Mouse (Mus musculus): ENCODE data around the gene Syf2. TPM values are rescaled to one million over a fixed set of nuclear protein-coding genes. Genes with fewer than 3 reads are reported as not detected.
A peak's percentile ranks its signal among the peaks of the same experiment; 100 is the strongest.

The Syf2 gene
- polyA plus RNA-seq, 1 experiment from 2014 or later, result 85.0 TPM

DNA sequence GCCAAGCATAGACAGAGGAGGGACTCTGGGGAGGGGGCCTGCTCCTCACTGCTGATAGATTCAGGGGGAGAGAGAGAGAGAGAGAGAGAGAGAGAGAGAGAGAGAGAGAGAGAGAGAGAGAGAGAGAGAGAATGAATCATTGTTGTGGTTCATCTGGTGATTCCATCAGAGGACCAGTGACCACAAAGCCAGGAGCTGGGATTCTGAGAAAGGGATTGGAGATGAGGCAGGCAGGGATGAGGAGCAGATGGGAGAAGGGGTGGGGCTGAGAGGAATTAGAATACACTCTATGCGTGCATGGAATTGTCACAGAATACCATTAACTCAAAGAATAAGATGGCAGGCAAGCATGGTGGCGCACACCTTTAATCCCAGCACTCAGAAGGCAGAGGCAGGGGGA is 24.5 kb downstream of the Syf2 start:
- no peak overlapping the region for H3K27ac ChIP-seq
- H3K9ac ChIP-seq, result no peak overlapping the region
- no peak for ATAC-seq (ENCODE audit: low FRiP score, low read depth)
- no peaks in the 10 kb centered on the region for H3K9me3 ChIP-seq
- 83% methylated on average over 2 of the region's 2 CpGs for WGBS
- H3K27me3 ChIP-seq (replicated peaks), result 0 out of 2 replicates have a peak, but pooled peaks cover 11% of the 10 kb centered on the region
- H3K4me3 ChIP-seq, result no peak overlapping the region
- no peaks in the 10 kb centered on the region for H3K36me3 ChIP-seq
- H3K4me1 ChIP-seq, result no peaks in the 10 kb centered on the region
- no peak overlapping the region for H3K4me2 ChIP-seq (replicated peaks)

DNA sequence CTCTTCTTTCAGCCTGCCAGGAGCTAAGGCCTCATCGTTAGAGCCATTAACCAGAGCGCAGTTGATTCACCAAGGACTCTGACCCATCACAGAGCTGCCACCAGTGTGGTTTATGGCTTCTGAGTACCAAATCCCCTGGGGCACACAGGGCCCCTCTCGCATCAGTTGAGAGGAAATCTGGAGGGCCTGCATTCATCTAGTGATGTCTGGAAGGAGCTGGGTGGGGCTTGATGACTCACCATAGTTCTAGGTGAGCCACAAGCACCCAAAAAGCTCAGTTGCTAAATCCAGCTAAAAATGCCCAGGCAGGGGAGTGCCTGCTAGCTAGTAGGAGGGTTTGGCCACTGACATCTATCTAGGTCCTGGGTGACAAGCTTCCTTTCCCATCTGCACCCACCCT is 25.1 kb downstream of the Syf2 start:
- no peaks in the 10 kb centered on the region for H3K36me3 ChIP-seq
- ATAC-seq (ENCODE audit: low FRiP score, low read depth), result no peak

DNA sequence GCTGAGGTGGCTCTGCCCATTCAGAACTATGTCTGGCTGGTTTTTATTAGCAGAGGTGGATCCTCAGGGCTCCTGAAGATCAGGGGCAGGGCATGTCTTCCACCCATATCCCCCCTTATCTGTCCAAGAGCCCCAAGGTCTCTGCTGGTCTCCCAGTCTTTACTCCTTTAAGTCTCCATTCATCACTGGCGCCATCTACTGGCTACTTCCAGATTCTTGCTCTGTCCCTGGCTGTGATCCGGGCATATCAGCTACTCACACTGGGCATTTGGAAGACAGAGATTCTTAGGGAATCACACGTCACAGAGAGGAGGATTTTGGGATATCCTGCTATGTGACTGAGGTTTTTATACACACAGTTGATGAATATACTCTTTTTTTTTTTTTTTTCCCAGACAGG is 25.6 kb downstream of the Syf2 start:
- 25% methylated on average over 3 of the region's 3 CpGs for WGBS
- no peaks in the 10 kb centered on the region for H3K36me3 ChIP-seq
- no peak overlapping the region for H3K27ac ChIP-seq
- H3K4me1 ChIP-seq, result no peaks in the 10 kb centered on the region
- H3K4me3 ChIP-seq, result no peak overlapping the region
- H3K9ac ChIP-seq, result no peak overlapping the region
- H3K9me3 ChIP-seq, result no peaks in the 10 kb centered on the region
- H3K4me2 ChIP-seq (replicated peaks), result no peak overlapping the region
- 0 out of 2 replicates have a peak, but pooled peaks cover 11% of the 10 kb centered on the region for H3K27me3 ChIP-seq (replicated peaks)
- ATAC-seq (ENCODE audit: low FRiP score, low read depth), result no peak

More for the DNA sequence above, 25.1 kb downstream of the Syf2 start:
- Histone ChIP-seq H3K27me3 (replicated peaks) (0 out of 2 replicates have a peak, but pooled peaks cover 11% of the 10 kb centered on the region), H3K9me3 (no peaks in the 10 kb centered on the region), H3K4me2 (replicated peaks) (no peak overlapping the region), H3K4me1 (no peaks in the 10 kb centered on the region), H3K4me3 (no peak overlapping the region), H3K9ac (no peak overlapping the region), H3K27ac (no peak overlapping the region)
- 39% methylated on average over 3 of the region's 3 CpGs for WGBS

DNA sequence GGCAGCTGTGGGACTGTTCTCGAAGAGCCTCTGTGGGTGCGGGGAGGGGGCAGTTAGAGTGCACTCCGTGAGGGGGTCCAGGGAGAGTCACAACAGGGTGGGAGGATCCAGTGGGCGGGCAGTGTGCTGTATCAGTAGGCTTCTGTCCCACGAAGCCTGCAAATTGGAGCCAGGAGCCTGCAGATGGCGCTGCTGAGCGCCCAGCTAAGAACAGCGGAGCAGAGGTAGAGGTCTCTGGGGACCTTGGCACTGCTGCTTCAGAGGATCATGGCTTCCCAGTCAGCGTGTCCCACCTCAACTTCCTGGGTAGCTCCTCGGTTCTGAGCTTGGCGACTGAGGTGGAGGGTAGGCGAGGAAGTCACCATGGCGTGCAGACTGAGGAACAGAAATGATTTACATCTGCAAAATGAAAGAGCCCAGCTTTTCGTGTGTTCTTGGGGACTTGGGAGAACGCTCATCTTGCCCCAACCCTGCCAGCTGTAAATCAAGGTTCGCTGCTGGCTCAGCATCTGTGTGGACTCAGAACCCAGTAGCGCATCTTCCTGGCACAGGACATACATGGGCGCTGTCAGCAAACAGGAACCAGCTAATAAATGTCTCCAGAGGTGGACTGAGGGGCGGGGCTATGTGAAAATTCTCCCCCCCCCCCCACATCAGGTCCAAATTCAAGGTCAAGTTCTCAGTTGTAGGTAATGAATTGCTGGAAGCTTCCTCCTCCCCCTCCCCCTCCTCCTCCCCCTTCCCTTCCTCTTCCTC is 32.5 kb downstream of the Syf2 start:
- 0 out of 2 replicates have a peak, but pooled peaks cover 2% of the 10 kb centered on the region for H3K4me1 ChIP-seq
- no peaks in the 10 kb centered on the region for H3K36me3 ChIP-seq
- no peak overlapping the region for H3K9ac ChIP-seq
- ATAC-seq (ENCODE audit: low FRiP score, low read depth), result no peak
- H3K4me2 ChIP-seq (replicated peaks), result 0 out of 2 replicates have a peak overlapping the region, but pooled peaks have one; percentile 35
- H3K4me3 ChIP-seq, result no peak overlapping the region
- H3K27me3 ChIP-seq (replicated peaks), result 0 out of 2 replicates have a peak, but pooled peaks cover 5% of the 10 kb centered on the region
- no peak overlapping the region for H3K27ac ChIP-seq
- H3K9me3 ChIP-seq, result no peaks in the 10 kb centered on the region
- 29% methylated on average over 19 of the region's 19 CpGs for WGBS

DNA sequence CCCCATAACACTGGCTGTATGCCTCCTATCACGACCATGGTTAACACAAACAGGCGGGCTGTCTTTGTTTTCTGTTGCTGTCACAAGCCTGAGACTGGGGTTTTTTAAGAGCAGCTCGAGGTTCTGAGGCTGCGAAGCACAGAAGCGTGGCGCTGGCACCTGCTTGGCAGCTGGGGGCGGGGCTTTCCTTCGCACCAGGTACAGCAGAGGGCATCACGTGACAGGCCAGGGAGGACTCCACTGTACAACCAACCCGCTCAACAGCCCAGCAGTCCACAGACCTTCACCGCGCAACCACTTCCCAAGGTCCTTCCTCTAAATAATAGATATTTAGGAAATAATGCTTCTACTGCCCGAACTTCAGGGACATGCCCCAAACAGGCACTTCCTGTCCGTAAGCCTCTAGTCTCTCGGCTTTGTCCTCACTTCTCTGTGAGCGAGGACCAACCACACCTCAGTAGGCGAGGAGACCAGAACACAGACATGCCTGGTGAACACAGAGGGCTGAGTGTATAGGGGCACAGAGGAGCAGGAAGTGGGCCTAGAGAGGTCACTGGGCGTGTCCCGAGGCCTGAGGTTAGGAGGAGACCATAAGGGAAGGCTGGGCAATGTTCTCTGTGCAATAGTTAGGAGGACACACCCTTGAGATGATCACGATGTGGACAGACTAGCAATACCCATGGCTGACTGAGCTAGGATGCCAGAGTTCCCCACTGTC is 37.3 kb downstream of the Syf2 start:
- Histone ChIP-seq H3K9ac (no peak overlapping the region), H3K4me3 (no peak overlapping the region), H3K27me3 (replicated peaks) (0 out of 2 replicates have a peak, but pooled peaks cover under 1% of the 10 kb centered on the region), H3K4me1 (0 out of 2 replicates have a peak, but pooled peaks cover 1% of the 10 kb centered on the region), H3K9me3 (no peaks in the 10 kb centered on the region), H3K36me3 (no peaks in the 10 kb centered on the region), H3K27ac (no peak overlapping the region), H3K4me2 (replicated peaks) (no peak overlapping the region)
- WGBS, result 82% methylated on average over 20 of the region's 20 CpGs
- ATAC-seq (ENCODE audit: low FRiP score, low read depth), result no peak

DNA sequence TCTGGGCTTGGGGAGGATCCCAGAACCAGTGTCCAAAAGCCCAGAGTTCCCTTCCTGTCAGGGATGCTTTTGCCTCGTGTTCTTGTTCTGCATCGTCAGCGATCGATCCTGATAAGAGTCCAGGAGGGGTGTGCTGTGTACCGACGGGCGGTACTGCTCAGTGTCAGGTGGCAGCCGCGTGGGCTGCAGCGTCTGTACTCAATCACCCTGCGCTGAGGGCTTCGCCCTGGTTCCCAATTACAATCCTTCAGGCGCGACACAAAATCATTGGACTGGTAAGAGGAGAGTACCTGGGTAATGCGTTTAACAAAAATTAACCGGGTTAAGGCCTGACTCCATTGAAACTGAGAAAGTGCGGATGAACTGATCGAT is 37.9 kb downstream of the Syf2 start:
- no peaks in the 10 kb centered on the region for H3K9me3 ChIP-seq
- 88% methylated on average over 18 of the region's 18 CpGs for WGBS
- H3K36me3 ChIP-seq, result no peaks in the 10 kb centered on the region
- H3K4me2 ChIP-seq (replicated peaks), result no peak overlapping the region
- no peaks in the 10 kb centered on the region for H3K27me3 ChIP-seq (replicated peaks)
- no peak for ATAC-seq (ENCODE audit: low FRiP score, low read depth)
- no peaks in the 10 kb centered on the region for H3K4me1 ChIP-seq
- H3K4me3 ChIP-seq, result no peak overlapping the region
- H3K9ac ChIP-seq, result no peak overlapping the region
- H3K27ac ChIP-seq, result no peak overlapping the region

DNA sequence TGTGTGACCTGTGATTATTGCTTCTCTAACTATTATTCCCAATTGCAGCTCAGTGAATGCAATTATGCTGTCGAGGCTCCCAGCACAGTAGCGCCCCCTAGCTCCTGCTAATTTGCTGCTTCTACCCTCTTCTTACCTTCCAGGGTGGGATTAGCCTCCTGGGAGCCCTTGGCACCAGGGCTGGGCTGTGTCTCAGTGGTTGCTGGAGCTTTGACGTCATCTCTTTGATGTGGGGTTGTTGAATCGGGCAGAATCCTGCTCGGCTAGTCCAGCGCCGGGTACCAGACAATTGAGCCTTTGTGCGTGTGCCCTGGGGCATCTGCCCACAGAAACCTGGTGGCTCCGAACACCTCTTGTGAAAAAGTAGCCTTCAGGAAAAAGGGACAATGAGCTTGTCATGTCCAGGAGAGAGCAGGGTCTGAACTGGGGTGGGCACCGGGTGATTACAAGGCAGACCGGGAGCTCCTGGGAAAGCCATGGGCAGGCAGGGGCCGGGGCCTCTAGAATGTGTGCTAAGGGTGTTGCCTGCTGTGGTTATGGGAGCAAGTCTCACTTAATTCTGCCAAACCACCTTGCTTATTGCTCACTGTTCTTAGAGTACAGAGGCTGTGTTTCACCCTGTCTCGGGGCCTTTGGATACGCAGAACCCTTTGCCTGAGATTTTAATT is 44.7 kb downstream of the Syf2 start:
- no peak for ATAC-seq (ENCODE audit: low FRiP score, low read depth)
- no peaks in the 10 kb centered on the region for H3K9me3 ChIP-seq
- 29% methylated on average over 14 of the region's 14 CpGs for WGBS

DNA sequence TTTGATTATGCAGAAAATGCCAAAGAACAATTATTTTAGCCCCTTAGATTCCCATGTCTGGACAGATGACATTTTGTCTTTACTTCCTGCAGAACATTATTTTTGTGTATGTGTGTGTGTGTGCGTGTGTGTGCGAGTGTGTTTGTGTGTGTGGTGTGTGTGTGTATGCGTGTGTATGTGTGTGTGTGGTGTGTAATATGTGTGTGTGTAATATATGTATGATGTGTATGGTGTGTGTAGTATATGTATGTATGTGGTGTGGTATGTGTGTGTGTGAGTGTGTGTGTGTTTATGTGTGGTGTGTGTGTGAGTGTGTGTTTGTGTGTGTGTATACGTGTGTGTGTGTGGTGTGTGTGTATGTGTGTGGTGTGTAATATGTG is 45.2 kb downstream of the Syf2 start:
- WGBS, result 91% methylated on average over 4 of the region's 4 CpGs
- peaks cover 5% of the 10 kb centered on the region; the same call in 1 of the 2 replicates for H3K4me1 ChIP-seq
- H3K27ac ChIP-seq, result no peak overlapping the region
- H3K4me3 ChIP-seq, result no peak overlapping the region
- H3K9ac ChIP-seq, result no peak overlapping the region
- H3K36me3 ChIP-seq, result no peaks in the 10 kb centered on the region
- no peaks in the 10 kb centered on the region for H3K9me3 ChIP-seq
- no peak for ATAC-seq (ENCODE audit: low FRiP score, low read depth)
- no peaks in the 10 kb centered on the region for H3K27me3 ChIP-seq (replicated peaks)
- no peak overlapping the region for H3K4me2 ChIP-seq (replicated peaks)

More for the DNA sequence above, 44.7 kb downstream of the Syf2 start:
- no peaks in the 10 kb centered on the region for H3K27me3 ChIP-seq (replicated peaks)
- no peaks in the 10 kb centered on the region for H3K36me3 ChIP-seq
- no peak overlapping the region for H3K4me3 ChIP-seq
- H3K4me1 ChIP-seq, result peaks cover 5% of the 10 kb centered on the region; the same call in 1 of the 2 replicates
- no peak overlapping the region for H3K27ac ChIP-seq
- no peak overlapping the region for H3K9ac ChIP-seq
- 0 out of 2 replicates have a peak overlapping the region, but pooled peaks have one; percentile 16 for H3K4me2 ChIP-seq (replicated peaks)

DNA sequence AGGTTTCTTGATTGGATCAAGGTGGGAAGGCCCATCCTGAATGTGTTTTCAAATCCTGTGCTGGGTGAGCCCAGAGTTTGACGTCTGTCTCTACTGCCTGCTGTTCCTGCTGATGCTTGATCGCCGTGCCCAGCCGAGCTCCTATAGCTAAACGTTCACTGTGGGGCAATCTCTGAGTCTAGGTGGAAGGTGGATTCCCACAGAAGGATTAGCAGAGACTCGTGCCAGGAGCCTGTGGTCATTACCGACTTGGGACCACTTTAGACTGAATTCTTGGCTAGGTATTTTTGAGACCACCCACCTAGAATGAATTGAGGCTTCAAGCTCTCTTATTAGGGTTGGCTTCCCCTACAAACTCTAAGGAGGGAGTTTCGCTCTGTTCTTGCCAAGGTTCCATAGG is 48.2 kb downstream of the Syf2 start:
- no peaks in the 10 kb centered on the region for H3K9me3 ChIP-seq
- H3K4me3 ChIP-seq, result no peak overlapping the region
- no peak for ATAC-seq (ENCODE audit: low FRiP score, low read depth)
- H3K4me2 ChIP-seq (replicated peaks), result no peak overlapping the region
- H3K27me3 ChIP-seq (replicated peaks), result no peaks in the 10 kb centered on the region
- no peak overlapping the region for H3K27ac ChIP-seq
- H3K9ac ChIP-seq, result no peak overlapping the region
- H3K4me1 ChIP-seq, result peaks cover 5% of the 10 kb centered on the region; the same call in 1 of the 2 replicates
- no peaks in the 10 kb centered on the region for H3K36me3 ChIP-seq
- 81% methylated on average over 8 of the region's 8 CpGs for WGBS

DNA sequence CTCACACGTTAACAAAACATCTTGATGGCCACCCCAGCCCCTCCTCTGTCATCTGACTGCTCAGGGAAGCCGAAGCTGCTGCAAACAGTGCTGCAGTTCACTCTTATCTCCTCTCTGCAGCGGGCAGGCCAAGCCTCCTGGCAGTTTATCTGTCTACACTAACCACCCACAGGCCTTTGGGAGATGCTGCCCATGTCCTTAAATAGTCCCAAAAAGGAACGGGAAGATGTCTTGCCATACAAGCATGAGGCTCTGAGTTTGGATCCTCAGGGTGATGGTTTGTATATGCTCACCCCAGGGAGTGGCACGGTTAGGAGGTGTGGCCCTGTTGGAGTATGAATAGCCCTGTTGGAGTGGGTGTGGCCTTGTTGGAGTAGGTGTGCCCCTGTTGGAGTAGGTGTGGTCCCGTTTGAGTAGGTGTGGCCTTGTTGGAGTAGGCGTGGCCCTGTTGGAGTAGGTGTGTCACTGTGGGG is 51.3 kb downstream of the Syf2 start:
- no peak for ATAC-seq (ENCODE audit: low FRiP score, low read depth)
- no peaks in the 10 kb centered on the region for H3K4me1 ChIP-seq
- no peak overlapping the region for H3K27ac ChIP-seq
- H3K36me3 ChIP-seq, result no peaks in the 10 kb centered on the region
- WGBS, result 65% methylated on average over 7 of the region's 7 CpGs
- H3K9ac ChIP-seq, result no peak overlapping the region
- no peaks in the 10 kb centered on the region for H3K27me3 ChIP-seq (replicated peaks)
- H3K4me2 ChIP-seq (replicated peaks), result no peak overlapping the region
- no peak overlapping the region for H3K4me3 ChIP-seq
- no peaks in the 10 kb centered on the region for H3K9me3 ChIP-seq

DNA sequence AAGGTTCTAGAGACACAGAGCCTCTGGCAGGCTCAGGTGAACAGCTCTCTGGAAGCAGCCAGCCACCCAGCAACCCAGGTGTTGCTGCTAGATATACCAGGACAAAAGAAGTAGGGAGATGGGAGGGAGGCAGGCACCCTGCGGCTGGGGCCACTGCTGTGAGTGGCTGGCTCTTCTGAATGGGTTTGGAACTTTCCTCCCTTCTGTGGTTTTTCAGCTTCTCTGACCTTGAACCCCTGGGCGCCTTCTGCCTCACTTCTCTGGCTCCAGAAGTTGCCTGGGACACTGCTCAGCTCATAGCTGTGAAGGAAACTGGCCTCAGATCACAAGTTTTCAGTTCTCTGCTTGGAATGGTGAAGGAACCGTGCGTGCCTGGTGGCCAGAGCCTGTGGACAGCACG is 52.4 kb downstream of the Syf2 start:
- Histone ChIP-seq H3K4me2 (replicated peaks) (no peak overlapping the region), H3K9me3 (no peaks in the 10 kb centered on the region), H3K27me3 (replicated peaks) (no peaks in the 10 kb centered on the region), H3K4me3 (no peak overlapping the region), H3K27ac (no peak overlapping the region), H3K4me1 (no peaks in the 10 kb centered on the region), H3K36me3 (no peaks in the 10 kb centered on the region), H3K9ac (no peak overlapping the region)
- 64% methylated on average over 5 of the region's 5 CpGs for WGBS
- no peak for ATAC-seq (ENCODE audit: low FRiP score, low read depth)

DNA sequence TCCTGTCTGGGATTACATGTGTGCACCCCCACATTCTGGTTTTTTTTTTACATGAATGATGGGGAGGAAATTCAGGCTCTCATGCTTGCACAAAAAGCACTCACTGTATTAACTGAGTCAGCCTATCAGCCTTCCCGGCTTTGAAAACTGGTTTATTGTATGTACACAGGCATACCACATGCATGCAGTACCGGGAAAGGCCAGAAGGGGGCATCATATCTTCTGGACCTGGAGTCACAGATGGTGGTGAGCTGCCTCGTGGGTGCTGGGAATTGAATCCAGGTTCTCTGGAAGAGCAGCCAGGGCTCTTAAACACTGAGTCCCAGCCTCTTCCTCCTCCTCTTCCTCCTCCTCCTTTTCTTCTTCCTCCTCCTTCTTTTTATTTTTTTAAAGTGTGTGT is 53.9 kb downstream of the Syf2 start:
- Histone ChIP-seq H3K9ac (no peak overlapping the region), H3K27me3 (replicated peaks) (no peaks in the 10 kb centered on the region), H3K4me3 (no peak overlapping the region), H3K4me1 (peaks cover 1% of the 10 kb centered on the region; the same call in 1 of the 2 replicates), H3K4me2 (replicated peaks) (no peak overlapping the region), H3K9me3 (no peaks in the 10 kb centered on the region), H3K27ac (no peak overlapping the region), H3K36me3 (no peaks in the 10 kb centered on the region)
- no peak for ATAC-seq (ENCODE audit: low FRiP score, low read depth)
- 73% methylated on average over 3 of the region's 3 CpGs for WGBS

Data from neural tube, embryonic 12.5 days (tissue).